Mouse (Mus musculus): ENCODE results near the gene Btbd3. TPM values are rescaled to one million over a fixed set of nuclear protein-coding genes. Genes with fewer than 3 reads are reported as not detected.

Btbd3 gene
- polyA plus RNA-seq, 1 experiment from 2014 or later, result 17.0 TPM

- Histone ChIP-seq H3K27me3 (replicated peaks) (no peaks in the 10 kb centered on the region), H3K4me1 (no peaks in the 10 kb centered on the region), H3K36me3 (no peaks in the 10 kb centered on the region), H3K9ac (no peak overlapping the region), H3K4me3 (no peak overlapping the region), H3K4me2 (replicated peaks) (no peak overlapping the region), H3K27ac (no peak overlapping the region), H3K9me3 (no peaks in the 10 kb centered on the region)
- no peak for ATAC-seq (ENCODE audit: low FRiP score, low read depth)
- 90% methylated on average over 12 of the region's 12 CpGs for WGBS
These were observed 247.6 kb downstream of the Btbd3 start for GRCm38 (mm10) chr2:138503866-138504380.

DNA sequence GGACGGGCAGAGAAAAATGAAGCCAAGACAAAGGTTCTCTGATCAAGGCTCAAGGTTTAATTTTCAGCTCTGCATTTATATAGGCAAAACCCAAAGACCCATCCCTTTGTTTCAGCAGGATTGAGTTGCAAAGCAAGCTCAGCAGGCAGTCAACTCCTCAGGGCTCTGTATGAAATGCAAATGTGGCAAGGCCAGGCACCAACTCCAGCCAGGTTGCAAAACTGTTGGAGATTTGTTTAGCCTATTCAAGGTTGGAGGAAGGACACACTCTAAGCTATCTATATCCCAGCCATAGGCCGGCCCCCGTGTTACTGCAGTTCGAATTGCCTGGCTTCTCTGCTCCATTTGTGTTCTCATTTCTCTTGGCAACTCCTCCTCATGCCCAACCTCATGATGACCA lies 259.2 kb downstream of the Btbd3 start:
- Histone ChIP-seq H3K27ac (no peak overlapping the region), H3K9me3 (no peaks in the 10 kb centered on the region), H3K27me3 (replicated peaks) (no peaks in the 10 kb centered on the region), H3K36me3 (no peaks in the 10 kb centered on the region), H3K4me2 (replicated peaks) (no peak overlapping the region), H3K4me3 (no peak overlapping the region), H3K9ac (no peak overlapping the region), H3K4me1 (no peaks in the 10 kb centered on the region)
- WGBS, result 43% methylated on average over 4 of the region's 4 CpGs
- no peak for ATAC-seq (ENCODE audit: low FRiP score, low read depth)

DNA sequence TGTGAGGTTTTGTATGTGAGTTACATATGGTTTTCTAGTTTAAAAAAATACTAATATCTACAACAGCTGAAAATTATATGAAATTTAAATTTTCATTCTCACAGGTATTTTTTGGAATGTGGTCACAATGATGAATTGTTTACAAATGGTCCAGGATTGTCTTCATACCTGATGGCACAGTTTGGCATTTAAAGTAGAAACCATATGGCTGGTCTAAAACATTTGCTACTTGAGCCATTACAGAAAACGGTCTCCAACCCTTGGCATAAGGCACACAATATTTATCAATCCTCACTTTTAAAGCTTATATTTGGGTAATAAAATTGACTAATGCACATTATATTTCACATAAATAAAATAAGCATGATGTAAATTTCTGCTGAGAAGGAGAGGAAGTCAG lies 272.1 kb downstream of the Btbd3 start:
- 83% methylated on average over 1 of the region's 1 CpGs for WGBS
- H3K9me3 ChIP-seq, result no peaks in the 10 kb centered on the region
- no peak overlapping the region for H3K4me3 ChIP-seq
- no peaks in the 10 kb centered on the region for H3K27me3 ChIP-seq (replicated peaks)
- H3K4me1 ChIP-seq, result no peaks in the 10 kb centered on the region
- no peak overlapping the region for H3K4me2 ChIP-seq (replicated peaks)
- no peak for ATAC-seq (ENCODE audit: low FRiP score, low read depth)
- H3K9ac ChIP-seq, result no peak overlapping the region
- no peaks in the 10 kb centered on the region for H3K36me3 ChIP-seq
- H3K27ac ChIP-seq, result no peak overlapping the region

DNA sequence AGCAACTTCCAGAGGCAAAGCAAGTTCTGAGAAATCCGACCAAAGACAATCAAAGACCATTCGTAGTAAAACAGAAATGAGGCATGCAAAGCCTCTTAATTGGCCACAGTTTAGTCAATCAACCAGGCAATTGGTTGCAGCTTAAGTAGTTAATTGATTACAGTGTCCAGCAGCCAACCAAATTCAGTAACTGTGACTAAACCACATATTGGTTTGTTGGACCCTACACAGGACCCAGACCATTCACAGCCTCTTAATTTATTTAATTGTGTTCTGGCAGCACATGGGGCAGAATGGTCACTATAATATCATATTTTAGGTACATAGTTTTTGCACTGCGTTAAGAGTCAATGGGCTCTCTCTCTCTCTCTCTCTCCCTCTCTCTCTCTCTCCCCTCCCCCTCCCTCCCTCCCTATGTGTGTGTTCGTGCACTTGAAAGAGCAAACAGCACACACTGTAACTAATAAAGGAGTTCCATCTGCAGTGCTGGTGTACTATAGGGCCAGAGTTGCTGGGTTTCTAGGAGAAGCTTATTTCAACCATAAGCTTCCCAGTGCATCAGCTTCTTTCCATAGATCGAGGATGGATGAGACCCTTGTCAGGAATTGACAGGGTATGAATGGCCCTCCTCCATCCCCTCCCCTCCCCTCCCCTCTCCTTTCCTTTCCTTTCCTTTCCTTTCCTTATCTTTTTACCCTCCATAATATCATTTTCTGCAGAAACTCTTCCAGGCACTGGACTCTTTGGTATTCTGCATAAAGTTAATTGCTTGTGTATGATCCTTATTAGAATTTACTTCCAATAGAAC lies 275.0 kb downstream of the Btbd3 start:
- H3K4me3 ChIP-seq, result no peak overlapping the region
- no peak overlapping the region for H3K27ac ChIP-seq
- ATAC-seq (ENCODE audit: low FRiP score, low read depth), result no peak
- no peaks in the 10 kb centered on the region for H3K36me3 ChIP-seq
- no peaks in the 10 kb centered on the region for H3K4me1 ChIP-seq
- H3K9me3 ChIP-seq, result no peaks in the 10 kb centered on the region
- 54% methylated on average over 5 of the region's 5 CpGs for WGBS
- no peak overlapping the region for H3K9ac ChIP-seq
- no peaks in the 10 kb centered on the region for H3K27me3 ChIP-seq (replicated peaks)
- H3K4me2 ChIP-seq (replicated peaks), result no peak overlapping the region

DNA sequence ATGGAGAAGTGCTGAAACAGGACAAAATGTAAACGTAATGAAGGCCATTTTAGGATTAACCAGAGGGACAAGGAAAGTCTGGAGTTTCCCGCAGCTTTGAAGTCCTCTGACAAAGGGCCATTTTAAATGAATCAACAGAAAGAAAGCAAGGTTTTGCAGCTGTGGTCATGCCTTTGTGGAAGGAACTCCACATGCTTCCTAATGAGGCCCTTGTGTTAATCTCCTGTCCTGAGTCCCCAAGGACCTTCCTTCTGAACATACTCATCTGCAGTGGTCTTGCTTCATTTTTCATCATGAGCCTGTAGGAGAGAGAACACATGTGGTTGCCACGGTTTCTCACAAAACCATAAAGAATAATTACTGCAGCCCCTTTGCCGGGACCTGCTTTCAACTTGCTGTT lies 275.6 kb downstream of the Btbd3 start:
- no peak overlapping the region for H3K9ac ChIP-seq
- no peaks in the 10 kb centered on the region for H3K36me3 ChIP-seq
- no peaks in the 10 kb centered on the region for H3K9me3 ChIP-seq
- ATAC-seq (ENCODE audit: low FRiP score, low read depth), result no peak
- no peak overlapping the region for H3K27ac ChIP-seq
- H3K4me1 ChIP-seq, result no peaks in the 10 kb centered on the region
- no peak overlapping the region for H3K4me3 ChIP-seq
- 34% methylated on average over 4 of the region's 4 CpGs for WGBS
- no peak overlapping the region for H3K4me2 ChIP-seq (replicated peaks)
- no peaks in the 10 kb centered on the region for H3K27me3 ChIP-seq (replicated peaks)

- 77% methylated on average over 3 of the region's 3 CpGs for WGBS
- Histone ChIP-seq H3K27me3 (replicated peaks) (no peaks in the 10 kb centered on the region), H3K4me1 (no peaks in the 10 kb centered on the region), H3K36me3 (no peaks in the 10 kb centered on the region), H3K9ac (no peak overlapping the region), H3K27ac (no peak overlapping the region), H3K9me3 (no peaks in the 10 kb centered on the region), H3K4me2 (replicated peaks) (no peak overlapping the region), H3K4me3 (no peak overlapping the region)
- no peak for ATAC-seq (ENCODE audit: low FRiP score, low read depth)
These were observed 283.3 kb downstream of the Btbd3 start for GRCm38 (mm10) chr2:138539655-138540054.

DNA sequence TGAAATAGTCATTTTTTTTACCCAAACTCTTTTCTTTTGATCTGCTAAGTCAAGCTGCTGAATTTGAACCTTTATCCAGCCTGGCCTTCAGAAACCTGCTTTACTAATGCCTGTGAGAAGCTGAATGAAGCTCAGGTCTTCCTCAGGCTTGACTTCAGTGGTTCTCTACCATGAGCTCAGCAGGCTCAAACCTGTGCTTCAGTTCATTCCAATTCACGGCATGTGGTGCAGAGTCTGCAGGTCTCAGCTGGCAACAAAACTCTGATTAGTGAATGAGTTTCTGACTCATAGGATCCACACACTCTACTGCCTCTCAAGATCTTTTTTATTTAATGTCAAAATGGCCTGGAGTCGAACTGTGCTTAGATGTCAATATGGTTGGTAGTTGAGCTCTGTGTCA lies 292.6 kb downstream of the Btbd3 start:
- Histone ChIP-seq H3K4me3 (no peak overlapping the region), H3K27ac (no peak overlapping the region), H3K4me1 (no peaks in the 10 kb centered on the region), H3K9me3 (no peaks in the 10 kb centered on the region), H3K9ac (no peak overlapping the region), H3K4me2 (replicated peaks) (no peak overlapping the region), H3K36me3 (no peaks in the 10 kb centered on the region), H3K27me3 (replicated peaks) (no peaks in the 10 kb centered on the region)
- ATAC-seq (ENCODE audit: low FRiP score, low read depth), result no peak
- WGBS, result 82% methylated on average over 2 of the region's 2 CpGs

DNA sequence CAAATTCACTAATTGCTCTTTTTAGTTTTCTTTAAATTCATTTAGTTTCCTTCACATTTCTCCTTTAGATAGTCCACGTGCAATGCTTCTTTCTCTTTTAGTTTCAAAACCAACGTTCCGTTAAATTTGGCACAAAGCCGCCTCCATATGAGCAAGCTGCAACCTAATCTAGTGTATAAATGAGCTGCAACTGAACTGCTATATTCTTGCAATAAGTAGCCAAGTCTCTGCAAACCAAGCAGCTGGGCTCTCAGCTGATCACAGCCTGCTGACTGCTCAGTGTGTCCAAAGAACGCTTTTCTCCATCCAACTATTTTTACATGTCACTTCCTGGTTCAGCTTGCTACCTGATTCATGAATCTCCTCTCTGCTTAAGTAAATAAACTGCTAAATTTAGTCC lies 295.2 kb downstream of the Btbd3 start:
- H3K36me3 ChIP-seq, result no peaks in the 10 kb centered on the region

DNA sequence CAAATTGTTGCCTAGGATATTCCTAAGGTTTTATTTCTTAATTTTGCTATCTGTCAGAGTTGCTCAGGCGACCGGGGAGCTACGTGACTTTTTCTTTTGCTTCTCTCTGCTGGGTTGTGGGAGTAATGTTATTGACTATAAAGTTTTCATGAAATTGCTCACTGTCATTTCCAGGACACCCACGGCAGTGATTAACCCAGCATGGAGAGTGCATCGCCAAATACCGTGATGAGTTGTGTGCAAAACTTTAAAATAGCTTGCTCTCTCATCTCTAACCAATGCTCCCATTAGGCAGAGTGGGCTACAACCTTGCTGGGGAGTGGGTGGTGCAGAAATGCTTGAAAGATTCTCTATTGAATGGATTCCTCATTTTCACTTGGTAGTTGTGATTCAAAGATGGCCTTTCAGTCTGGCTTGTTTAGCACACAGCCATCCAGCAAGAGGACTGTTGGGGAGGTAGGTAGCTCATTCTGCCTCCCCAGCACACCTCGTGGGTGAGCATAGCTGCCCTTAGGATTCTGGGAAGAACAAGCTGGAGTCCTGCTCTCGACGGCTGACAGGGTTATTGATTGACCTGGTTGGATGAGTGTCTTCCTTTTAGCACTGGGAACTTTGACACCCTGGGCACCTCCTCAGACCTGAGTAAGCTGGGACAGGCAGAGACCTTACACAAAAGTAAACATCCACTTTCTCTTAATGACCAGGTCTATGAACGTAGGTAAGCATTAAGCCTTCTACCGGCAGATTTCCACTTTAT lies 298.9 kb downstream of the Btbd3 start:
- WGBS, result 91% methylated on average over 11 of the region's 11 CpGs
- Histone ChIP-seq H3K36me3 (no peaks in the 10 kb centered on the region), H3K9ac (no peak overlapping the region), H3K4me2 (replicated peaks) (no peak overlapping the region), H3K4me3 (no peak overlapping the region), H3K9me3 (no peaks in the 10 kb centered on the region), H3K27me3 (replicated peaks) (no peaks in the 10 kb centered on the region), H3K4me1 (no peaks in the 10 kb centered on the region), H3K27ac (no peak overlapping the region)
- no peak for ATAC-seq (ENCODE audit: low FRiP score, low read depth)

More for the DNA sequence above, 295.2 kb downstream of the Btbd3 start:
- no peaks in the 10 kb centered on the region for H3K4me1 ChIP-seq
- no peak overlapping the region for H3K4me3 ChIP-seq
- WGBS, result 78% methylated on average over 5 of the region's 5 CpGs
- no peaks in the 10 kb centered on the region for H3K27me3 ChIP-seq (replicated peaks)
- H3K9ac ChIP-seq, result no peak overlapping the region
- H3K27ac ChIP-seq, result no peak overlapping the region
- H3K9me3 ChIP-seq, result no peaks in the 10 kb centered on the region
- H3K4me2 ChIP-seq (replicated peaks), result no peak overlapping the region
- ATAC-seq (ENCODE audit: low FRiP score, low read depth), result no peak

DNA sequence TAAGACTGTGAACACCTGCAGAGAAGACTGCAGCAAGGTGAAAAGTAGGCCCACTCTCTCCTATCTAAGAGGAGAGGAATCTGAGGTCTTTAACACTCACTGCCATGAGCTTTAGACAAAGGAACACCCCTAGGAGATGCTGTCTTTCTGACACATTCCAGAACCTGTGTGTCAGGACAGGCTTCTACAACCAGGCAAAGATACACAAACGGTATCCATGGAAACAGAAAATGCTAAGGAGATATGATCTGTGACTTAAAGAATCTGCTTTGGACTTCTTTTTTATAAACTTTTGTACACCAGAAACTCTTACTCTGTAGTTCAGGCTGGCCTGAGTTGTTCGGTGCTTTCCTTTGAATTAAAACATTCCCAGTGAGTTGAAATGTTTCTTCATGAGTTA lies 329.6 kb downstream of the Btbd3 start:
- no peaks in the 10 kb centered on the region for H3K36me3 ChIP-seq
- no peak for ATAC-seq (ENCODE audit: low FRiP score, low read depth)
- H3K27me3 ChIP-seq (replicated peaks), result no peaks in the 10 kb centered on the region
- no peak overlapping the region for H3K4me2 ChIP-seq (replicated peaks)
- H3K9ac ChIP-seq, result no peak overlapping the region
- H3K4me3 ChIP-seq, result no peak overlapping the region
- no peak overlapping the region for H3K27ac ChIP-seq
- H3K9me3 ChIP-seq, result no peaks in the 10 kb centered on the region
- WGBS, result 92% methylated on average over 2 of the region's 2 CpGs
- H3K4me1 ChIP-seq, result no peaks in the 10 kb centered on the region

GRCm38 (mm10) chr2:138587335-138587734 lies 331.0 kb downstream of the Btbd3 start:
- no peaks in the 10 kb centered on the region for H3K9me3 ChIP-seq
- ATAC-seq (ENCODE audit: low FRiP score, low read depth), result no peak
- H3K36me3 ChIP-seq, result no peaks in the 10 kb centered on the region
- no peak overlapping the region for H3K4me2 ChIP-seq (replicated peaks)
- 82% methylated on average over 2 of the region's 2 CpGs for WGBS
- no peak overlapping the region for H3K9ac ChIP-seq
- H3K4me1 ChIP-seq, result no peaks in the 10 kb centered on the region
- H3K4me3 ChIP-seq, result no peak overlapping the region
- H3K27ac ChIP-seq, result no peak overlapping the region
- H3K27me3 ChIP-seq (replicated peaks), result no peaks in the 10 kb centered on the region

GRCm38 (mm10) chr2:138587795-138588545 lies 331.6 kb downstream of the Btbd3 start:
- Histone ChIP-seq H3K4me3 (no peak overlapping the region), H3K9me3 (no peaks in the 10 kb centered on the region), H3K27me3 (replicated peaks) (no peaks in the 10 kb centered on the region), H3K27ac (no peak overlapping the region), H3K4me1 (no peaks in the 10 kb centered on the region), H3K9ac (no peak overlapping the region), H3K4me2 (replicated peaks) (no peak overlapping the region), H3K36me3 (no peaks in the 10 kb centered on the region)
- 87% methylated on average over 7 of the region's 7 CpGs for WGBS
- no peak for ATAC-seq (ENCODE audit: low FRiP score, low read depth)
